Mouse (Mus musculus) G1E (cell line): ENCODE measurements at regions not wholly inside any gene's neighbourhood (a gene's known extent, or its start where the extent isn't known, plus 50 kb on each side); places are given as distances from the start of the nearest gene placed in this dataset.

ENCODE experiments used
- ATAC-seq: 2 replicates; pipeline ENCODE4 v1.8.0; 2016; ENCODE audit warnings: mild to moderate bottlenecking; ENCODE audit not compliant: insufficient number of reproducible peaks, poor library complexity, low FRiP score, severe bottlenecking; ENCODE audit errors: extremely low read depth
- DNase-seq: peaks from one replicate; pipeline ENCODE4 v3.0.0; 2012; ENCODE audit warnings: low spot score
- H3K27me3 ChIP-seq: 2 replicates; pipeline ENCODE4 v1.6.1; 2012; ENCODE audit warnings: mild to moderate bottlenecking, low read length, inconsistent platforms; ENCODE audit not compliant: insufficient read depth
- H3K36me3 ChIP-seq: replicated peaks from 2 replicates; pipeline ENCODE3; 2012; ENCODE audit warnings: mild to moderate bottlenecking, inconsistent platforms
- H3K4me1 ChIP-seq: 2 replicates; pipeline ENCODE4 v1.6.1; 2012; ENCODE audit warnings: low read depth, low read length, inconsistent platforms, mixed read lengths; ENCODE audit not compliant: insufficient read depth
- H3K4me3 ChIP-seq: 2 replicates; pipeline ENCODE4 v1.5.1; 2012; ENCODE audit warnings: low read depth, mild to moderate bottlenecking, inconsistent platforms, low read length, moderate library complexity, mixed read lengths
- H3K9me3 ChIP-seq: replicated peaks from 2 replicates; pipeline ENCODE4 v1.6.1; 2012; ENCODE audit warnings: inconsistent platforms
- CTCF ChIP-seq: IDR thresholded peaks from 2 replicates; pipeline ENCODE4 v1.5.1; 2012; ENCODE audit warnings: low read depth, low read length, inconsistent platforms, mixed read lengths
- GATA1 ChIP-seq: IDR thresholded peaks from 2 replicates; pipeline ENCODE4 v1.6.1; 2012; ENCODE audit warnings: borderline replicate concordance, low read length, inconsistent platforms, mixed read lengths
- GATA2 ChIP-seq: IDR thresholded peaks from 2 replicates; pipeline ENCODE4 v1.6.1; 2012; ENCODE audit warnings: low read depth, low read length, inconsistent platforms, borderline replicate concordance
- POLR2AphosphoS5 ChIP-seq: IDR thresholded peaks from 2 replicates; pipeline ENCODE4 v1.6.1; 2012; ENCODE audit warnings: low read depth, low read length, inconsistent platforms; ENCODE audit not compliant: insufficient replicate concordance
- TAL1 ChIP-seq: conservative IDR thresholded peaks from 2 replicates; pipeline ENCODE4 v1.6.1; 2012; ENCODE audit warnings: low read depth, low read length, inconsistent platforms, mixed read lengths

GRCm38 (mm10) chr3:138654610-138655371 is 87.2 kb upstream of the Tspan5 start:
- Histone ChIP-seq H3K4me1 (no peaks in the 10 kb centered on the region), H3K27me3 (no peaks in the 10 kb centered on the region), H3K9me3 (peaks cover 11% of the 10 kb centered on the region), H3K36me3 (no peaks in the 10 kb centered on the region), H3K4me3 (no peak overlapping the region)
- no peak for TF ChIP-seq GATA2
- DNase-seq: no peak
- no peak for ATAC-seq

- TF ChIP-seq TAL1: no peak
- TF ChIP-seq GATA2: no peak
- no peak for TF ChIP-seq GATA1
- TF ChIP-seq CTCF: no peak
- TF ChIP-seq POLR2AphosphoS5: no peak
- Histone ChIP-seq H3K4me1 (no peaks in the 10 kb centered on the region), H3K36me3 (no peaks in the 10 kb centered on the region), H3K27me3 (no peaks in the 10 kb centered on the region), H3K4me3 (no peak overlapping the region), H3K9me3 (peaks cover 12% of the 10 kb centered on the region)
- ATAC-seq (no peak), DNase-seq (no peak)
Measured at GRCm38 (mm10) chr3:138655479-138655878, 86.5 kb upstream of the Tspan5 start.

- no peak for TF ChIP-seq GATA2
- TF ChIP-seq GATA1: no peak
- TF ChIP-seq TAL1: no peak
- no peak for TF ChIP-seq CTCF
- TF ChIP-seq POLR2AphosphoS5: no peak
- Histone ChIP-seq H3K27me3 (peaks cover 5% of the 10 kb centered on the region; the same call in 1 of the 2 replicates), H3K36me3 (no peaks in the 10 kb centered on the region), H3K4me1 (no peaks in the 10 kb centered on the region), H3K9me3 (peaks cover 15% of the 10 kb centered on the region), H3K4me3 (no peak overlapping the region)
- ATAC-seq (no peak), DNase-seq (no peak)
Measured at GRCm38 (mm10) chr3:138662625-138663024, 79.4 kb upstream of the Tspan5 start.

GRCm38 (mm10) chr3:138668394-138669092 is 73.5 kb upstream of the Tspan5 start:
- TF ChIP-seq POLR2AphosphoS5 (no peak), CTCF (no peak), GATA2 (no peak), GATA1 (no peak)

GRCm38 (mm10) chr3:138675881-138676280 is 66.1 kb upstream of the Tspan5 start:
- DNase-seq (no peak), ATAC-seq (no peak)
- Histone ChIP-seq H3K9me3 (no peaks in the 10 kb centered on the region), H3K36me3 (no peaks in the 10 kb centered on the region), H3K4me3 (no peak overlapping the region), H3K4me1 (no peaks in the 10 kb centered on the region), H3K27me3 (peaks cover 9% of the 10 kb centered on the region)
- TF ChIP-seq GATA1: no peak
- no peak for TF ChIP-seq GATA2

More at GRCm38 (mm10) chr3:138668394-138669092, 73.5 kb upstream of the Tspan5 start:
- Histone ChIP-seq H3K9me3 (peaks cover 3% of the 10 kb centered on the region; the same call in 1 of the 2 replicates), H3K27me3 (peaks cover 9% of the 10 kb centered on the region; the same call in 1 of the 2 replicates), H3K4me1 (no peaks in the 10 kb centered on the region), H3K4me3 (no peak overlapping the region), H3K36me3 (no peaks in the 10 kb centered on the region)
- ATAC-seq: no peak
- no peak for DNase-seq

GRCm38 (mm10) chr3:138678351-138678750 is 63.6 kb upstream of the Tspan5 start:
- Histone ChIP-seq H3K4me3 (no peak overlapping the region), H3K27me3 (peaks cover 7% of the 10 kb centered on the region), H3K9me3 (no peaks in the 10 kb centered on the region), H3K36me3 (no peaks in the 10 kb centered on the region), H3K4me1 (no peaks in the 10 kb centered on the region)
- TF ChIP-seq POLR2AphosphoS5 (no peak), GATA2 (no peak), TAL1 (no peak), CTCF (no peak), GATA1 (no peak)
- no peak for DNase-seq
- ATAC-seq: no peak
